Mouse (Mus musculus): Measurements from ENCODE around the gene Olfr353.

Gene Olfr353

DNA sequence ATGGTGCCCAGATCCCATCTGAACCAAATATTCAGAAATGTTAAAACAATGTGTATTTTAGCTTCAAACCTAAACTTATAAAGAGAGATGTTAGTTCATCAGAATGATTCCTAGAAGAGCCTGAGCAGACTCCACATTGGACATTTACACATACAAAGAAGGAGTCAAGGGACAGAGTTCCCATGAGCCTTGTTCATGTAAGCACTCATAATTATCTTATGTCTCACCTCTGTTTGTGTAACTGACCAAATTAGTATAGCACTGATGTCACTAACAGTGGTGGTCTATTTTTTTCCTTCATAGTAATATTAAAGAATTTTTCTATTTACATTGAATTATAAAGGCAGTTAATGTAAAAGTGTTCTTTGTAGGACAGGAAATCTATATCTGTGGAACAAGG, at the start of gene Olfr353:
Gene Olfr353, minus strand, starts transcription at position 101 of the 400 bp plus-strand sequence.
- no peak for DNase-seq (ENCODE audit: low read depth, low spot score)

DNA sequence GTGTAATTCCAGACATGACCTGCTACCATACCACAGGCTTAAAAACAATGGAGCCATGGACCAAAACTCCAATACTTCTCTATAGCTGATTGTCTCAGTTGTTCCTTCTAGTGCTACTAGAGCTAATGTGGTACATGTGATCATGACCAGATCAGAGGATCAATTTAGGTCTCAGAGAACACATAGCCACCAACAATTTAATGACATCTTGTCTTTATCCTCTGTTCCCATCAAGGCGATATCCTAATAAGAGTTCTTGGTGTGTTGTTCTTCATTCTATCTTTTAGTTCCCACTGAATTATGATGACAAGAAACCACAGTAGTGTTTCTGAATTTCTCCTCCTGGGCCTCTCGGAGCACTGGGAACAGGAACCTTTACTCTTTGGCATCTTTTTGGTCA, 44.1 kb upstream of the Olfr353 start, which contains the start of gene Olfr356:
Gene Olfr356, plus strand, starts transcription at position 301 of the 400 bp plus-strand sequence.
- DNase-seq (ENCODE audit: low read depth, low spot score): no peak

DNA sequence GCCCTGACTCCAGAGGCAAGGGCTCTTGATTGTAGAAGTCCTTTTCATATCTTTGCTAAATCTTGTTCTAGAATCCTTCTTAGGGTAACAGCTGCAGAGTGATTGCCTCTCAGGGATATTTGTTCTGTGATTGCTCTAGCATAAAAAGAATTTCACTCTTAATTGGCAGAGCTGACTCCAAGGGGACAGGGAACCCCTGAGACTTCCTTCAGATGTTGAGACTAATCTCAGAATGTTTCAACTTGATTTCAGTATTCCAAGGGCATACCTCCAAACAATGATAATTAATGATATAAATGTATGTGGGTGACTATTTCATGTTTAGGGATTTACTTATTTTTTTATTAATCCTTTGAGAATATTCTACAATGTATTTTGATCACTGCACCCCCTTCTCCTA, 36.1 kb upstream of the Olfr353 start, which contains the start of gene Olfr355:
Gene Olfr355, minus strand, starts transcription at position 101 of the 400 bp plus-strand sequence.
- no peak for DNase-seq (ENCODE audit: low read depth, low spot score)

DNA sequence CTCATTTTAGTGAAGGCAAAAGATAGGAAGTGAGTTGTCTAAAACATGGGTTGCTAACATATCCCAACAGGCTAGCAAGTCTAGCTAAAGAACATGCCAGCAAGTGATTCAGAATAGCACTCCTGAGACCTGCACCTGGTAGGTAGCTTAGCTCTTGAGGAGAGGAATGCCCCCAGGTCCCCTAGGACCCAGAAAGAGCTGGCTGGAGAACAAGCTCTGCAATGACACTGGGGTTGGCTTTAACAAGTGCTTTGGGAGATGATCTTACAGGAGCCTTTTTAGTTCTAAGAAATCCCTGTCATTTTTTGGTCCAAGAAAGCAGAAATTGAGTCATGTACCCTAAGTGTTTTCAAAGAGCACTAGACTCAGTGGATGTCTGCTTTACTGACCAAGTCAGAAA, 12.6 kb upstream of the Olfr353 start, which contains the start of gene Olfr354:
Gene Olfr354, plus strand, starts transcription at position 301 of the 400 bp plus-strand sequence.
- DNase-seq (ENCODE audit: low read depth, low spot score): no peak

GRCm38 (mm10) chr2:36897114-36897513, 4.4 kb upstream of the Olfr353 start:
- DNase-seq (ENCODE audit: low read depth, low spot score): no peak

DNA sequence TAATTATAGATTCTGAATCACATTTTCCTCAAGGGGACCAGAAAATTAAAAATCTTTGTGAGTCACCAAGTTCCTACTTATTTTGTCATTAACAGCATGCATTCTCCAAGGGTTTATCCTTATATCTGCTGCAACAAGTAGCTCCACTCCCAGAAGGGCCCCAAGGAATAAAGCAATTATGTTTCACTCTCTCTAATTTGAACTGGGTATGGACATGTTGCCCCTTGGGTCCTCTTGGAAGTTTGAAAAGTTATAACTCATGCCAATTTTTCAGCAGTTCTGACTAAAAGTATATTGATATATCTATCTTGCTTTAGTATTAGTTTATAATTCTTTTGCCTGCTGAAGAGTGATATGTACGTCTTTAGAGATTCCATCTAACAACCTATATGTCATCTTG, 24.6 kb downstream of the Olfr353 start, which contains the start of gene Olfr352:
Gene Olfr352, plus strand, starts transcription at position 301 of the 400 bp plus-strand sequence.
- DNase-seq (ENCODE audit: low read depth, low spot score): no peak

- no peak for DNase-seq (ENCODE audit: low read depth, low spot score)
Observed at GRCm38 (mm10) chr2:36862560-36862959, 30.2 kb downstream of the Olfr353 start, which contains the start of gene Olfr351. Gene Olfr351, minus strand, starts transcription at chr2:36862660.

GRCm38 (mm10) chr2:36846010-36846409, 46.7 kb downstream of the Olfr353 start, which contains the start of gene Olfr350:
Gene Olfr350, plus strand, starts transcription at chr2:36846310.
- DNase-seq (ENCODE audit: low read depth, low spot score): no peak

Measured in c-Kit-negative CD71-positive TER-119-positive erythroid progenitor cells, embryonic 14.5 days (primary cell).